Mouse (Mus musculus) forebrain, postnatal 0 days (tissue): ENCODE results near the gene Cntnap2. TPM values are rescaled to one million over a fixed set of nuclear protein-coding genes. Genes with fewer than 3 reads are reported as not detected.
A peak's percentile ranks its signal among the peaks of the same experiment; 100 is the strongest.

Experiments
- ATAC-seq: fragments of 200-750 bp; cut with Nextera tagmentation; 2 replicates; pipeline ENCODE4 v1.8.0; 2017; ENCODE audit warnings: mild to moderate bottlenecking, moderate library complexity
- DNase-seq: peaks from one replicate; pipeline ENCODE4 v3.0.0-alpha.2; 2015
- H3K27ac ChIP-seq: fragments of 300-500 bp; sonication (generic); 2 replicates; pipeline ENCODE4 v1.5.1; 2014; ENCODE audit warnings: low read depth, mild to moderate bottlenecking, antibody characterized with exemption, low read length, moderate library complexity, mixed read lengths
- H3K27me3 ChIP-seq: fragments of 300-500 bp; sonication (generic); 2 replicates; pipeline ENCODE4 v1.6.1; 2014; ENCODE audit warnings: mild to moderate bottlenecking, low read length, mixed read lengths; ENCODE audit not compliant: insufficient read depth
- H3K36me3 ChIP-seq: fragments of 300-500 bp; sonication (generic); 2 replicates; pipeline ENCODE4 v1.6.1; 2014; ENCODE audit warnings: mild to moderate bottlenecking, moderate library complexity; ENCODE audit not compliant: insufficient read depth
- H3K4me1 ChIP-seq: fragments of 300-500 bp; sonication (generic); 2 replicates; pipeline ENCODE4 v1.6.1; 2014; ENCODE audit warnings: antibody characterized with exemption; ENCODE audit not compliant: insufficient read depth
- H3K4me2 ChIP-seq: fragments of 300-500 bp; sonication (generic); 2 replicates; pipeline ENCODE4 v1.6.1; 2014; ENCODE audit warnings: low read depth, mild to moderate bottlenecking, moderate library complexity
- H3K4me3 ChIP-seq: fragments of 300-500 bp; sonication (generic); 2 replicates; pipeline ENCODE4 v1.5.1; 2014; ENCODE audit warnings: low read depth, low read length, mixed read lengths
- H3K9ac ChIP-seq: fragments of 300-500 bp; sonication (generic); 2 replicates; pipeline ENCODE4 v1.6.1; 2014; ENCODE audit warnings: mild to moderate bottlenecking
- H3K9me3 ChIP-seq: fragments of 300-500 bp; sonication (generic); 2 replicates; pipeline ENCODE4 v1.6.1; 2016; ENCODE audit warnings: low read length
- CTCF ChIP-seq: sonication (generic); IDR thresholded peaks from 2 replicates; pipeline ENCODE4 v1.5.1; 2016; ENCODE audit warnings: antibody characterized with exemption, control low read depth, low read depth
- WGBS: fragments of 180-500 bp; shearing (Covaris S2); extraction: QIAGEN DNeasy Blood & Tissue Kit; methylation state at CpG from one replicate; pipeline ENCODE4 v1.1.7; 2014; 5-methylcytosine and 5-hydroxymethylcytosine counted together
- polyA plus RNA-seq: library from polyadenylated mRNA; unstranded; fragments of >200 nt; fragmentation: Nextera tagmentation; extraction: Ambion mirVana; gene quantifications from 2 replicates; pipeline ENCODE4 v1.2.1, GENCODE M21; 2015
- total RNA-seq: library from RNA; depleted of rRNA; stranded (reverse); fragments of >200 nt; gene quantifications from 2 replicates; pipeline ENCODE4 v1.2.3, GENCODE M21; 2014

Gene Cntnap2
- total and polyA plus RNA-seq, 2 experiments from 2014 or later, result 50.2 to 107 TPM

GRCm38 (mm10) chr6:45974471-45975154 is 915.5 kb downstream of the Cntnap2 start:
- Histone ChIP-seq H3K4me3 (no peak overlapping the region), H3K27me3 (no peaks in the 10 kb centered on the region), H3K27ac (no peak overlapping the region), H3K4me2 (no peak overlapping the region), H3K9ac (no peak overlapping the region), H3K9me3 (no peaks in the 10 kb centered on the region), H3K4me1 (no peaks in the 10 kb centered on the region), H3K36me3 (no peaks in the 10 kb centered on the region)
- TF ChIP-seq CTCF, result no peak
- no peak for ATAC-seq
- DNase-seq, result no peak
- 43% methylated on average over 6 of the region's 6 CpGs for WGBS

GRCm38 (mm10) chr6:45979171-45979570 is 920.0 kb downstream of the Cntnap2 start:
- Histone ChIP-seq H3K27ac (no peak overlapping the region), H3K4me1 (no peaks in the 10 kb centered on the region), H3K36me3 (no peaks in the 10 kb centered on the region), H3K9ac (no peak overlapping the region), H3K4me3 (no peak overlapping the region), H3K4me2 (no peak overlapping the region), H3K9me3 (no peaks in the 10 kb centered on the region), H3K27me3 (no peaks in the 10 kb centered on the region)
- DNase-seq (no peak), ATAC-seq (no peak)
- 80% methylated on average over 2 of the region's 2 CpGs for WGBS
- no peak for TF ChIP-seq CTCF

GRCm38 (mm10) chr6:45988051-45988450 is 928.9 kb downstream of the Cntnap2 start:
- DNase-seq (peak; percentile 40), ATAC-seq (no peak)
- WGBS, result 34% methylated on average over 3 of the region's 3 CpGs
- no peak overlapping the region for H3K4me2 ChIP-seq
- H3K4me3 ChIP-seq, result no peak overlapping the region
- no peaks in the 10 kb centered on the region for H3K9me3 ChIP-seq
- no peak overlapping the region for H3K9ac ChIP-seq
- H3K27me3 ChIP-seq, result no peaks in the 10 kb centered on the region
- no peak overlapping the region for H3K27ac ChIP-seq
- no peaks in the 10 kb centered on the region for H3K36me3 ChIP-seq
- H3K4me1 ChIP-seq, result no peaks in the 10 kb centered on the region
- TF ChIP-seq CTCF, result no peak

- Histone ChIP-seq H3K36me3 (no peaks in the 10 kb centered on the region), H3K27me3 (no peaks in the 10 kb centered on the region), H3K9ac (no peak overlapping the region), H3K4me2 (no peak overlapping the region), H3K4me1 (no peaks in the 10 kb centered on the region), H3K27ac (no peak overlapping the region), H3K9me3 (no peaks in the 10 kb centered on the region), H3K4me3 (no peak overlapping the region)
- 84% methylated on average over 1 of the region's 1 CpGs for WGBS
- ATAC-seq (no peak), DNase-seq (no peak)
- no peak for TF ChIP-seq CTCF
Observed at GRCm38 (mm10) chr6:45991086-45991485, 931.9 kb downstream of the Cntnap2 start.

- no peaks in the 10 kb centered on the region for H3K27me3 ChIP-seq
- H3K9ac ChIP-seq, result no peak overlapping the region
- H3K4me1 ChIP-seq, result no peaks in the 10 kb centered on the region
- no peak for ATAC-seq
- H3K36me3 ChIP-seq, result no peaks in the 10 kb centered on the region
- 74% methylated on average over 2 of the region's 2 CpGs for WGBS
- H3K4me3 ChIP-seq, result no peak overlapping the region
- no peak for DNase-seq
- no peak overlapping the region for H3K4me2 ChIP-seq
- no peak for TF ChIP-seq CTCF
- no peak overlapping the region for H3K27ac ChIP-seq
- H3K9me3 ChIP-seq, result no peaks in the 10 kb centered on the region
Observed at GRCm38 (mm10) chr6:46022515-46023143, 963.5 kb downstream of the Cntnap2 start.

GRCm38 (mm10) chr6:46031821-46032594 is 972.9 kb downstream of the Cntnap2 start:
- no peak overlapping the region for H3K4me2 ChIP-seq
- H3K4me1 ChIP-seq, result no peaks in the 10 kb centered on the region
- H3K9ac ChIP-seq, result no peak overlapping the region
- WGBS, result 84% methylated on average over 2 of the region's 2 CpGs
- no peak for ATAC-seq
- no peaks in the 10 kb centered on the region for H3K36me3 ChIP-seq
- no peak overlapping the region for H3K4me3 ChIP-seq
- H3K27ac ChIP-seq, result no peak overlapping the region
- no peak for DNase-seq
- no peaks in the 10 kb centered on the region for H3K9me3 ChIP-seq
- no peak for TF ChIP-seq CTCF
- H3K27me3 ChIP-seq, result no peaks in the 10 kb centered on the region

GRCm38 (mm10) chr6:46033108-46033507 is 974.0 kb downstream of the Cntnap2 start:
- no peaks in the 10 kb centered on the region for H3K9me3 ChIP-seq
- TF ChIP-seq CTCF, result peak; percentile 65
- no peaks in the 10 kb centered on the region for H3K36me3 ChIP-seq
- WGBS, result 36% methylated on average over 2 of the region's 2 CpGs
- H3K4me1 ChIP-seq, result no peaks in the 10 kb centered on the region
- DNase-seq (peak; percentile 82), ATAC-seq (peak; percentile 93)
- no peak overlapping the region for H3K9ac ChIP-seq
- no peaks in the 10 kb centered on the region for H3K27me3 ChIP-seq
- H3K4me2 ChIP-seq, result no peak overlapping the region
- H3K27ac ChIP-seq, result no peak overlapping the region
- H3K4me3 ChIP-seq, result no peak overlapping the region
